Mouse (Mus musculus) MEL (cell line): ENCODE measurements around the gene Kif23. TPM values are rescaled to one million over a fixed set of nuclear protein-coding genes. Genes with fewer than 3 reads are reported as not detected.

Source experiments
- DNase-seq: peaks from one replicate; pipeline ENCODE4 v3.0.0; 2011; ENCODE audit warnings: low read depth, low spot score
- H3K27ac ChIP-seq: 2 replicates; pipeline ENCODE4 v1.5.1; 2012; ENCODE audit warnings: low read depth, mild to moderate bottlenecking, control low read depth, low read length, moderate library complexity; ENCODE audit not compliant: control insufficient read depth
- H3K27me3 ChIP-seq, 2 experiments: fragments of 150-350 bp in 1 of 2; sonication (generic) in 1 of 2; 2 replicates each; pipeline ENCODE4 v1.6.1; 2012; ENCODE audit warnings: low read length in 2 of 2, mild to moderate bottlenecking in 2 of 2, improper control_type of control experiment in 1 of 2, moderate library complexity in 1 of 2; ENCODE audit not compliant: insufficient read depth in 2 of 2, control insufficient read depth in 1 of 2
- H3K36me3 ChIP-seq, 2 experiments: 2 replicates each; pipeline ENCODE4 v1.6.1; 2012 to 2014; ENCODE audit warnings: low read length in 2 of 2, improper control_type of control experiment in 1 of 2, inconsistent platforms in 1 of 2, mild to moderate bottlenecking in 1 of 2; ENCODE audit not compliant: insufficient read depth in 2 of 2, control insufficient read depth in 1 of 2
- H3K4me1 ChIP-seq, 2 experiments: fragments of 150-350 bp in 1 of 2; sonication (generic) in 1 of 2; 2 replicates each; pipeline ENCODE4 v1.6.1; 2012; ENCODE audit warnings: low read length in 2 of 2, improper control_type of control experiment in 1 of 2, mild to moderate bottlenecking in 1 of 2; ENCODE audit not compliant: insufficient read depth in 2 of 2, control insufficient read depth in 1 of 2
- H3K4me3 ChIP-seq, 2 experiments: fragments of 150-350 bp in 1 of 2; sonication (generic) in 1 of 2; 2 replicates each; pipeline ENCODE4 v1.5.1; 2012; ENCODE audit warnings: low read depth in 2 of 2, low read length in 2 of 2, mild to moderate bottlenecking in 2 of 2, moderate library complexity in 2 of 2, control low read depth in 1 of 2, improper control_type of control experiment in 1 of 2; ENCODE audit not compliant: control insufficient read depth in 1 of 2, insufficient read depth in 1 of 2
- H3K79me2 ChIP-seq: 2 replicates; pipeline ENCODE4 v1.6.1; 2012; ENCODE audit warnings: mild to moderate bottlenecking, low read length, moderate library complexity; ENCODE audit not compliant: control insufficient read depth, poor library complexity, insufficient read depth
- H3K9ac ChIP-seq: 2 replicates; pipeline ENCODE4 v1.6.1; 2012; ENCODE audit warnings: low read depth, mild to moderate bottlenecking, control low read depth, low read length, moderate library complexity; ENCODE audit not compliant: control insufficient read depth, poor library complexity, severe bottlenecking
- H3K9me3 ChIP-seq: fragments of 150-350 bp; sonication (generic); replicated peaks from 2 replicates; pipeline ENCODE4 v1.6.1; 2012; ENCODE audit warnings: mild to moderate bottlenecking, low read length, improper control_type of control experiment, moderate library complexity; ENCODE audit not compliant: insufficient read depth
- ELF1 ChIP-seq: IDR thresholded peaks from 2 replicates; pipeline ENCODE4 v1.6.1; 2014; ENCODE audit warnings: low read depth, mild to moderate bottlenecking, inconsistent platforms, low read length, improper control_type of control experiment, moderate library complexity
- EP300 ChIP-seq, 2 experiments: IDR thresholded peaks; 2 replicates each; pipeline ENCODE4 v1.6.1; 2011; ENCODE audit warnings: improper control_type of control experiment in 2 of 2, low read length in 2 of 2, low read depth in 1 of 2, mild to moderate bottlenecking in 1 of 2
- ETS1 ChIP-seq: IDR thresholded peaks from 2 replicates; pipeline ENCODE4 v1.6.1; 2012; ENCODE audit warnings: low read depth, mild to moderate bottlenecking, inconsistent platforms, low read length, improper control_type of control experiment, moderate library complexity
- GATA1 ChIP-seq: IDR thresholded peaks from 2 replicates; pipeline ENCODE4 v1.6.1; 2011; ENCODE audit warnings: low read depth, low read length, improper control_type of control experiment
- JUND ChIP-seq: IDR thresholded peaks from 2 replicates; pipeline ENCODE4 v1.6.1; 2011; ENCODE audit warnings: low read depth, mild to moderate bottlenecking, improper control_type of control experiment, low read length
- MAZ ChIP-seq: IDR thresholded peaks from 2 replicates; pipeline ENCODE4 v1.6.1; 2012; ENCODE audit warnings: low read depth, mild to moderate bottlenecking, inconsistent platforms, low read length, improper control_type of control experiment
- MEF2A ChIP-seq: IDR thresholded peaks from 2 replicates; pipeline ENCODE4 v1.6.1; 2014; ENCODE audit warnings: low read depth, mild to moderate bottlenecking, inconsistent platforms, low read length, improper control_type of control experiment; ENCODE audit not compliant: poor library complexity, insufficient replicate concordance, severe bottlenecking; ENCODE audit errors: extremely low read depth
- MXI1 ChIP-seq: IDR thresholded peaks from 2 replicates; pipeline ENCODE4 v1.6.1; 2011; ENCODE audit warnings: mild to moderate bottlenecking, low read depth, low read length, improper control_type of control experiment
- MYB ChIP-seq: IDR thresholded peaks from 2 replicates; pipeline ENCODE4 v1.6.1; 2011; ENCODE audit warnings: mild to moderate bottlenecking, low read depth, low read length, improper control_type of control experiment
- MYC ChIP-seq: IDR thresholded peaks from 2 replicates; pipeline ENCODE4 v1.6.1; 2011; ENCODE audit warnings: low read depth, mild to moderate bottlenecking, low read length, improper control_type of control experiment, moderate library complexity
- NRF1 ChIP-seq: IDR thresholded peaks from 2 replicates; pipeline ENCODE4 v1.6.1; 2014; ENCODE audit warnings: low read depth, mild to moderate bottlenecking, inconsistent platforms, low read length, improper control_type of control experiment, moderate library complexity; ENCODE audit not compliant: poor library complexity, insufficient read depth, severe bottlenecking
- POLR2A ChIP-seq, 2 experiments: IDR thresholded peaks; 2 replicates each; pipeline ENCODE4 v1.6.1; 2011 to 2012; ENCODE audit warnings: low read length in 2 of 2, mild to moderate bottlenecking in 2 of 2, control low read depth in 1 of 2, improper control_type of control experiment in 1 of 2, low read depth in 1 of 2, moderate library complexity in 1 of 2; ENCODE audit not compliant: control insufficient read depth in 1 of 2, insufficient read depth in 1 of 2, poor library complexity in 1 of 2
- POLR2AphosphoS2 ChIP-seq: IDR thresholded peaks from 2 replicates; pipeline ENCODE4 v1.6.1; 2011; ENCODE audit warnings: low read length, improper control_type of control experiment
- POLR2AphosphoS5 ChIP-seq: IDR thresholded peaks from 2 replicates; pipeline ENCODE4 v1.6.1; 2012; ENCODE audit warnings: low read depth, borderline replicate concordance, mild to moderate bottlenecking, inconsistent platforms, low read length, moderate library complexity, mixed read lengths
- RAD21 ChIP-seq: IDR thresholded peaks from 2 replicates; pipeline ENCODE4 v1.6.1; 2011; ENCODE audit warnings: mild to moderate bottlenecking, low read depth, low read length, improper control_type of control experiment
- TAL1 ChIP-seq: IDR thresholded peaks from 2 replicates; pipeline ENCODE4 v1.6.1; 2012; ENCODE audit warnings: mild to moderate bottlenecking, inconsistent platforms, low read length, moderate library complexity, mixed read lengths
- TCF12 ChIP-seq: IDR thresholded peaks from 2 replicates; pipeline ENCODE4 v1.6.1; 2014; ENCODE audit warnings: low read depth, mild to moderate bottlenecking, inconsistent platforms, low read length, improper control_type of control experiment, moderate library complexity
- USF1 ChIP-seq: IDR thresholded peaks from 2 replicates; pipeline ENCODE4 v1.6.1; 2014; ENCODE audit warnings: low read depth, mild to moderate bottlenecking, inconsistent platforms, low read length, improper control_type of control experiment, moderate library complexity
- USF2 ChIP-seq, 2 experiments: IDR thresholded peaks; 2 replicates each; pipeline ENCODE4 v1.6.1; 2011 to 2012; ENCODE audit warnings: improper control_type of control experiment in 2 of 2, low read length in 2 of 2, borderline replicate concordance in 1 of 2, inconsistent platforms in 1 of 2, low read depth in 1 of 2, mild to moderate bottlenecking in 1 of 2; ENCODE audit not compliant: insufficient read depth in 1 of 2
- ZC3H11A ChIP-seq: IDR thresholded peaks from 2 replicates; pipeline ENCODE4 v1.6.1; 2012; ENCODE audit warnings: low read depth, mild to moderate bottlenecking, inconsistent platforms, low read length, improper control_type of control experiment
- ZKSCAN1 ChIP-seq: IDR thresholded peaks from 2 replicates; pipeline ENCODE4 v1.6.1; 2012; ENCODE audit warnings: low read depth, mild to moderate bottlenecking, inconsistent platforms, low read length, improper control_type of control experiment, moderate library complexity
- ZMIZ1 ChIP-seq: IDR thresholded peaks from 2 replicates; pipeline ENCODE4 v1.6.1; 2012; ENCODE audit warnings: low read depth, mild to moderate bottlenecking, inconsistent platforms, low read length, improper control_type of control experiment, moderate library complexity
- ZNF384 ChIP-seq: IDR thresholded peaks from 2 replicates; pipeline ENCODE4 v1.6.1; 2012; ENCODE audit warnings: low read depth, mild to moderate bottlenecking, inconsistent platforms, low read length, improper control_type of control experiment
- polyA plus RNA-seq, 2 experiments: library from polyadenylated mRNA; stranded (reverse) in 1 of 2; unstranded in 1 of 2; fragments of >175 nt in 1 of 2; fragments of >200 nt in 1 of 2; gene quantifications; 2 replicates each; pipeline versions ENCODE4 v1.2.1 to v1.2.4; 2012; ENCODE audit warnings: low replicate concordance in 2 of 2, low read depth in 1 of 2; ENCODE audit not compliant: insufficient read length in 2 of 2, insufficient read depth in 1 of 2, missing spikeins in 1 of 2
- total RNA-seq: library from RNA; depleted of rRNA; stranded (reverse); fragments of 300-350 nt; gene quantifications from 2 replicates; pipeline ENCODE4 v1.2.3, GENCODE M21; 2012

The Kif23 gene
- total and polyA plus RNA-seq, 3 experiments = 37.5 to 100 TPM; not detected in 1

DNA sequence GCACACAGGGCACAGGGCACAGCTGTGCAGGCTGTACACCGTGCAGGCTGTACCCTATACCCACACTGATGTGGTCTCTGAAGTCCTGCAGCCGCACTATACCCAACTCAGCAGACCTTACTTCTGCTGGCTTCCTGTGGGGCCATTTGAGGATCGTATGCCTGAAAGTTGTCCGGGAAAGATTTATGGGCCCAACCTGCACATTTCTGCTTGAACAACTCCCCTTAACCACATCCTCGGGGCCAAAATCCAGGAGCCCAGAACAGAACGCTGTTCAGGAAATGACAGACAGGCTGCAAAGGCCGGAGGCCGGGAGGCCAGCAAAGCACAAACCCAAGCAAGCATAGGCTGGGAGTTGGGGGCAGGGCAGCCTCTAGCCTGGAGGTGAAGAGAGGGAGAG is 73.2 kb downstream of the Kif23 start:
- TF ChIP-seq POLR2AphosphoS2 (no peak), ZKSCAN1 (no peak), EP300 (IDR thresholded peaks at IDR 0.05; ENCODE audit: low read depth in 1 of 2, low read length in 2 of 2) (no peak), ZMIZ1 (no peak), GATA1 (no peak), ZC3H11A (no peak), USF2 (IDR thresholded peaks at IDR 0.05; ENCODE audit: borderline replicate concordance in 1 of 2, insufficient read depth in 1 of 2, low read depth in 1 of 2, low read length in 2 of 2) (no peak), MAZ (no peak), MEF2A (no peak), MXI1 (no peak), MYB (no peak), MYC (no peak), ETS1 (no peak), TAL1 (no peak), TCF12 (no peak), ELF1 (no peak)
- H3K4me1 ChIP-seq = no peaks in the 10 kb centered on the region
- no peaks in the 10 kb centered on the region for H3K36me3 ChIP-seq
- H3K9me3 ChIP-seq = no peaks in the 10 kb centered on the region
- H3K79me2 ChIP-seq = no peaks in the 10 kb centered on the region
- peaks cover 2% of the 10 kb centered on the region in 2 experiments; a peak in 3 of 4 replicates for H3K27me3 ChIP-seq
- H3K9ac ChIP-seq = no peak overlapping the region
- H3K4me3 ChIP-seq = no peak overlapping the region
- H3K27ac ChIP-seq = no peak overlapping the region
- no peak for DNase-seq

DNA sequence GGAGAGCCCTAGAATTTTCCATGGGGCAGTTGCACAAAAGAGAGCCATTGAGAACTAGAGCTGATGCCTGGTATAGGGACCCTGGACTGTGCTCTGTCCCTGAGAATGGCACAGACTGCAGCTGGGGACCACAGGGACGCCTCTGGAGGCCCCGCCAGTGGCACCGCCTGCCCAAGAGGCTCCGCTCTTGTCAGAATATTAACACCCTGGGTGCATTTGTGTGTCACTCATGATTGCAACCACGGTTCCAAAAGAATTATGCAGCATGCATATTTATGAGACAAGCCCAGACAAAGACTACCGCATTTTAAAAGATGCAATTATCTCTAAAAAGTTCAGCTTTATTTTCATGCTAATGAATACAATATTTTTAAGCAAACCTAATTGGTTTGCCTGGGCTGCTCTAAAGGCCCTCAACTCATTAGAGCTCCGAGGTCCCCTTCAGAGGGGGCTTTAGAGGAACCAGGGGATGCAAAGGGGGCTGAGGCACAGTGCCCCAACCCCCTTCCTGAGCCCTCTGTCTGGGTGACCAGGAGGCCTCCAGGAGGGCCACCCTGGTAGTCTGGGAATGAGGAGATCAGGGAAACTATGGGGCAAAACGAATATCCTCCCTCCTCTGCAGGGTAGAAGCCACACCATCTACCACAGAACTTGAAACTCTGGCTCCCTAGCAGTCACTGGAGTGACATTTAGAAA is 74.2 kb downstream of the Kif23 start:
- Histone ChIP-seq H3K4me3 (no peak overlapping the region), H3K79me2 (no peaks in the 10 kb centered on the region), H3K9me3 (no peaks in the 10 kb centered on the region), H3K4me1 (no peaks in the 10 kb centered on the region), H3K27ac (no peak overlapping the region), H3K36me3 (no peaks in the 10 kb centered on the region), H3K27me3 (peaks cover 2% of the 10 kb centered on the region in 2 experiments; a peak in 3 of 4 replicates), H3K9ac (no peak overlapping the region)
- TF ChIP-seq NRF1 (no peak), MEF2A (no peak), POLR2AphosphoS5 (no peak), ZNF384 (no peak), JUND (no peak), USF1 (no peak), RAD21 (no peak), POLR2A (IDR thresholded peaks at IDR 0.05; ENCODE audit: control insufficient read depth in 1 of 2, insufficient read depth in 1 of 2, low read depth in 1 of 2, low read length in 2 of 2, poor library complexity in 1 of 2) (no peak)
- no peak for DNase-seq
